Comparison of ENCODE assay signal across 7 mouse cellular contexts in the genomic region with DNA sequence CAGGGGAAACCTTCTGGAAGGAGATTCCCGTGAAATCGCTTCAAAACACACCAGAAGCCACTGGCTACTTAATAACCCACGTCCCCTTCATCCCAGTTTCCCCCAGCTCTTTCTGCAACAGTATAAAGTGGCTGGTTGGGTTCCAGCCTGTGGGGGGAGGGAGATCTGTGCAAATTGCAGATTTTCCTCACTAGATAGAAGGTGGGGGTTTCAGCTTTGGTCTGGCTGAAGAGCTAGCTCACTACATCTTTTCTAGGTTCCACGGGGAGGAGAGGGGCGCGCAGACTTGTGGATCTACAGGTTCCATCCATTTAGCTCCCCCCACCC. TPM values are rescaled to one million over a fixed set of nuclear protein-coding genes. Genes with fewer than 3 reads are reported as not detected.
DNase-seq lines count a peak whose midpoint lies in the region; ATAC-seq and TF ChIP-seq lines count a peak whose summit lies in the region.

No protein-coding gene starts in this region.

- H3K4me1 ChIP-seq in lung, embryonic 14.5 days (ENCODE audit: insufficient read depth): no peaks in the 10 kb centered on the region
- H3K4me1 ChIP-seq in heart, embryonic 16.5 days (ENCODE audit: control insufficient read depth, insufficient read depth, low read length): peaks cover 10% of the 10 kb centered on the region

- H3K4me3 ChIP-seq in lung, embryonic 14.5 days (ENCODE audit: low read depth, low read length): peak overlapping the region; percentile 59
- H3K4me3 ChIP-seq in heart, embryonic 16.5 days (ENCODE audit: low read length): peak overlapping the region; percentile 80
- H3K4me3 ChIP-seq in macrophage (ENCODE audit: inconsistent target): peak overlapping the region; percentile 74

- no peak overlapping the region for H3K27ac ChIP-seq in lung, embryonic 14.5 days (ENCODE audit: low read depth)
- H3K27ac ChIP-seq in heart, embryonic 16.5 days (ENCODE audit: low read length): no peak overlapping the region
- peak overlapping the region; percentile 82 for H3K27ac ChIP-seq in macrophage

- ATAC-seq in lung, embryonic 14.5 days (ENCODE audit: insufficient read depth): peak; percentile 45; the same call in 1 of the 2 replicates
- no peak; the same call in 1 of the 2 replicates for ATAC-seq in heart, embryonic 16.5 days (replicated peaks; ENCODE audit: extremely low read depth, insufficient read depth, low FRiP score)

- H3K9ac ChIP-seq in lung, embryonic 14.5 days: peak overlapping the region; percentile 52; the same call in 1 of the 2 replicates
- peak overlapping the region; percentile 80 for H3K9ac ChIP-seq in heart, embryonic 16.5 days (ENCODE audit: low read length)

- H3K4me2 ChIP-seq in lung, embryonic 14.5 days: peak overlapping the region; percentile 91
- peak overlapping the region; percentile 98 for H3K4me2 ChIP-seq in heart, embryonic 16.5 days (ENCODE audit: low read depth, low read length)

- WGBS in lung, embryonic 14.5 days: under 1% methylated on average over 6 of the region's 6 CpGs
- WGBS in heart, embryonic 16.5 days: 0% methylated on average over 6 of the region's 6 CpGs
- 0% methylated on average over 6 of the region's 6 CpGs for WGBS in macrophage (ENCODE audit: missing documents)

- no peaks in the 10 kb centered on the region for H3K36me3 ChIP-seq in lung, embryonic 14.5 days (ENCODE audit: insufficient read depth)
- no peaks in the 10 kb centered on the region for H3K36me3 ChIP-seq in heart, embryonic 16.5 days (ENCODE audit: control insufficient read depth, insufficient read depth)
- no peaks in the 10 kb centered on the region for H3K36me3 ChIP-seq in macrophage (ENCODE audit: inconsistent target)

- no peak for TF ChIP-seq CTCF in lung, embryonic 14.5 days (IDR thresholded peaks at IDR 0.05; ENCODE audit: low read depth)

- DNase-seq in lung, embryonic 14.5 days: peak; percentile 13
- no peak for DNase-seq in lung, adult 18-20 months
- peak; percentile 33 for DNase-seq in embryo, embryonic 11 days
- DNase-seq in cerebellum, adult 8-10 months: no peak
- no peak for DNase-seq in cerebellum, postnatal 36 days

- H3K27me3 ChIP-seq in lung, embryonic 14.5 days (ENCODE audit: insufficient read depth, low read length): peaks cover 24% of the 10 kb centered on the region; the same call in 1 of the 2 replicates
- H3K27me3 ChIP-seq in heart, embryonic 16.5 days (ENCODE audit: control insufficient read depth, insufficient read depth, low read length): no peaks in the 10 kb centered on the region; the same call in 1 of the 2 replicates

- peaks cover 47% of the 10 kb centered on the region for H3K79me2 ChIP-seq in macrophage (ENCODE audit: inconsistent target)

- no peaks in the 10 kb centered on the region for H3K9me3 ChIP-seq in lung, embryonic 14.5 days (ENCODE audit: low read depth, low read length)
- H3K9me3 ChIP-seq in heart, embryonic 16.5 days (replicated peaks; ENCODE audit: control insufficient read depth, low read length): no peaks in the 10 kb centered on the region

RNA-seq across cellular contexts. Expression of a gene that starts 0.7 kb away (rescaled TPM):
- polyA plus RNA-seq in lung, embryonic 14.5 days (2014; fragmentation: Nextera tagmentation; extraction: Ambion mirVana): 4.9 and 5.7 TPM in 2 replicates
- polyA plus RNA-seq in heart, embryonic 16.5 days (2015; fragmentation: Nextera tagmentation; extraction: Ambion mirVana): 3.5 and 5.4 TPM in 2 replicates
- total RNA-seq in macrophage (2018; cell fraction: chromatin; rRNA removed): 1,000 to 10,000 TPM in 5 of 26 experiments, 100 to 1,000 TPM in 21; 395 to 1,989 (median 506) TPM
- 10 to 100 TPM; 51.8 to 96.8 (median 59.1) TPM for total RNA-seq in macrophage (2018; cell fraction: cytosol; rRNA removed)
- 1,000 to 10,000 TPM in 2 of 26 experiments, 100 to 1,000 TPM in 24; 205 to 1,816 (median 344) TPM for total RNA-seq in macrophage (2018; cell fraction: nucleus; rRNA removed)
- 37.7 to 54.9 TPM (median 46.3 TPM) in 3 replicates for polyA plus RNA-seq in macrophage (2018)

Comparison
In these comparisons a context has a peak if more than half of its experiments do, and no peak if none do; other contexts are left out.
1. DNase-seq: peak in lung, embryonic 14.5 days (single experiment) and embryo, embryonic 11 days (single experiment); none in lung, adult 18-20 months (0 of 2), cerebellum, adult 8-10 months (single experiment) and cerebellum, postnatal 36 days (0 of 2).
2. Peak in every context shown above with its lines, with median percentiles within 50 percentile points of each other: H3K4me3 ChIP-seq.